Mouse (Mus musculus): Measurements from ENCODE around the gene Mc3r.
A peak's percentile ranks its signal among the peaks of the same experiment; 100 is the strongest.

Mc3r gene

DNA sequence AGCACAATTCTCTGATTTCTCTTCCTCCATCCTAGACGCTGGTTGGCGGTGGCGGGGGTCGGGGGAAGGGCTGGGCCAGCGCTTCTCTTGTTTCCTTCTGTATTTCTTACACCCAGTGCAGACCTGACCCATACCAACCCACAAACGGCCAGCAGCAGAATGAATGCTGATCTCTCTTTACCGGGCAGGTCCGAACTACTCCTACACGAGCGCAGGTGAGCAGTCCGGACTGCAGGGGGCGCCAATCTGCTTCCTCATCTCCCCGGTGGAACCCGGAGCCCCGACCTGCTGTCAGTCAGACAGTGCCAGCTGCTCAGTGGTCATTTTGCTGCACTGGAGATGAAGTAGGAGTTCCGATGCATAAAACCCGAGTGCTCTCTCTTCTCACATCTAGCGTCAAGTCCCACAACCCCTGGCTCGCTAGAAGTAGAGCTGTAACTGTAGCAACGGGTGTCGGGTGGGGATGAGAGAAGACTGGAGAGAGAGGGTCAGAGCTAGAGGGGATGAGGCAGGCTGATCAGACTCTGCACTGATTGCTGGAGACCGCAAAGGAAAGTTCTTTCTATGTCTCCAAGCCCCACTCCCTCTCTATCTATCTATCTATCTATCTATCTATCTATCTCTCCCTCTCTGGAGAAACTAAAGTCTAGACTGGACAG, at the start of gene Mc3r:
Gene Mc3r, plus strand, starts transcription at position 387 of the 659 bp plus-strand sequence.
- DNase-seq (ENCODE audit: low read depth, low spot score), result peak; percentile 64

GRCm38 (mm10) chr2:172201998-172202780, 46.1 kb upstream of the Mc3r start:
- no peak for DNase-seq (ENCODE audit: low read depth, low spot score)

GRCm38 (mm10) chr2:172207003-172207402, 41.3 kb upstream of the Mc3r start:
- DNase-seq (ENCODE audit: low read depth, low spot score), result peak; percentile 79

- no peak for DNase-seq (ENCODE audit: low read depth, low spot score)
Measured at GRCm38 (mm10) chr2:172213480-172213879, 34.8 kb upstream of the Mc3r start.

DNA sequence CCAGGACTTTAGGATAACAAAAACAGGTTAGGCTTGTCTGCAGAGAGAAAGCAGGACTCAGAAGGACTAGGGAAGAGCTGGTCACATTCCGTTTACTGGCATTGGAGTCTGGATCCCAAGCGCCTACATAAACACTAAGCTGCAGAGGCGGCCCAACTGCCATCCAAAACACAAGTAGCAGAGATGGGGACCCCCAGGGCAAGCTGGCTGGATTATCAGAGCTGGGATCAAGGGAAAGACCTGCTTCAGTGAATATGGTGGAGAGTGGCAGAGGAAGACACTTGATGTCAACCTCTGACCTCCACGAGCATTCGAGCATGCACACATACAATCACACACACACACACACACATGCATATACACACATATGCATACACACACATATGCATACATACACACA, 34.0 kb upstream of the Mc3r start:
- DNase-seq (ENCODE audit: low read depth, low spot score), result no peak

GRCm38 (mm10) chr2:172215508-172216162, 32.7 kb upstream of the Mc3r start:
- DNase-seq (ENCODE audit: low read depth, low spot score), result peak; percentile 89

- no peak for DNase-seq (ENCODE audit: low read depth, low spot score)
Measured at GRCm38 (mm10) chr2:172216163-172216915, 32.0 kb upstream of the Mc3r start.

GRCm38 (mm10) chr2:172217886-172218285, 30.4 kb upstream of the Mc3r start:
- DNase-seq (ENCODE audit: low read depth, low spot score), result no peak

- DNase-seq (ENCODE audit: low read depth, low spot score), result no peak
Measured at GRCm38 (mm10) chr2:172219186-172219585, 29.1 kb upstream of the Mc3r start.

DNA sequence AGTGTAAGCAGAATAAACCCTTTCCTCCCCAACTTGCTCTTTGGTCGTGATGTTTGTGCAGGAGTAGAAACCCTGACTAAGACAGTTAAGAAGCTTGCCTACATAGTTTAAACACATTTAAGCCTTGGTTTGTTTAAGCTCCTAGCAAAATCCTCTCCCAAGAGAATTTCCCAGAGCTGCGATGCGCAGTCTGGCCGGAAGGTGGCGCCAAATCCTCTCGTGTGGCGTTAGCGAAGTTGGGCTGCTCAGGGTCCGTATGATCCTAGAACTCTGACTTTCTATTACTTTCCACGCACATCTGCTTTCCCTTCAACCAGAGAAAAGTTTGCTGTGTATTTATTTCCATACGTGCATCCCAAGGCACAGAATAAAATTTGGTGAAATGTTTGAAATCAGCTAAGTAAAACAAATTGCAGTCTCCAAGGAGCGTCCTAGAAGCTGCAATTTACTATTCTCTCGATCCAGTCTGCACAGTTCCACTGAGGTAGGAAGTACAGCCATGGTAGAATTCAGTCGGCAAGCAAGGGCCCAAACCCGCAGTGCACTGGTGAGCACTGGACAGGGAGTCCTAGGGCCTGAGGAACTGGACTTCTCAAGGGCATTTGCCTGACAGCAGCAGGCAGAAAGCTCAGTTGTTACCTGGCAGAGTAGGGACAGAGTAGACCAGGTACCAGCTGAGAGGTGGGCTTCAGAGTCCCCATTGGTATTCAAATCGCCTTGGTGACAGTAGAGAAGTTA, 26.5 kb upstream of the Mc3r start:
- peak; percentile 66 for DNase-seq (ENCODE audit: low read depth, low spot score)

GRCm38 (mm10) chr2:172222394-172222785, 25.9 kb upstream of the Mc3r start:
- no peak for DNase-seq (ENCODE audit: low read depth, low spot score)

GRCm38 (mm10) chr2:172222891-172223290, 25.4 kb upstream of the Mc3r start:
- DNase-seq (ENCODE audit: low read depth, low spot score), result no peak

GRCm38 (mm10) chr2:172223451-172224200, 24.7 kb upstream of the Mc3r start:
- no peak for DNase-seq (ENCODE audit: low read depth, low spot score)

DNA sequence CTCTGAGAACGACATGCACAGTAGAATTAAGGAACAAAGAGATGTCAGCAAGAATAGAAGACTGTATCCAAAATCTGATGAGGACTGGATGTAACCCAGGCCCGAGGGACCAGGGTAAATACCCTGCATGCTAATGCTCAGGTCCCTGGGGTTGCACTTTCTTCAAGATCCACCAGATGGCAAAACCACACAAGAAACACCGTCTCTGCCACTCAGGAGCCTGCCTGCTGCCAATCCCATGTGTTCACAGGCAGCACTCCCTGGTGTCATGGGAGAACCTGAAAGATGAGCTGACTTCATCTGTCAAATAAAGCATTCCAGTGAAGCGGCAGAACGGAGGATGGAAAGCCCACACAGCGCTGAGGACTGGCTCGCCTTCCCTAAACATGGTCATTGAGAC, 21.3 kb upstream of the Mc3r start:
- peak; percentile 84 for DNase-seq (ENCODE audit: low read depth, low spot score)

- DNase-seq (ENCODE audit: low read depth, low spot score), result no peak
Measured at GRCm38 (mm10) chr2:172227808-172228207, 20.5 kb upstream of the Mc3r start.

DNA sequence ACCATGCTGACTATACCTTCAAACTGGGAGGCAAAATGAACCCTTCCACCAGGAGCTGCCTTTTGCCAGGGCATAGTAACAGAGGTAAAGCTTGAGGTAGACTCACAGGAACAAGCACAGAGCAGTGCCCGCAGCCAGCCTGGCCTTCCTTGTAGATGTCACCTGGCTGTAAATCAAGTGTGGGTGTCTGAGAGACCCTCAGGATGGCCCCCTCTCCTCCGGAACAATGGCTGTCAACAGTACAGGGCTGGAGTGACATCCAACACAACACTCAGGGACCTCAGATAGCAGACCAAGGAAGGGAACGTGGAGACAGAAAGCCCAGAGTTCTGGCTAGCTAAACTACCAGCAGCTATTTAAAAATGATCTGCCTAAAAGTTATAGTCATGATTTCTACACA, 19.1 kb upstream of the Mc3r start:
- DNase-seq (ENCODE audit: low read depth, low spot score), result no peak

DNA sequence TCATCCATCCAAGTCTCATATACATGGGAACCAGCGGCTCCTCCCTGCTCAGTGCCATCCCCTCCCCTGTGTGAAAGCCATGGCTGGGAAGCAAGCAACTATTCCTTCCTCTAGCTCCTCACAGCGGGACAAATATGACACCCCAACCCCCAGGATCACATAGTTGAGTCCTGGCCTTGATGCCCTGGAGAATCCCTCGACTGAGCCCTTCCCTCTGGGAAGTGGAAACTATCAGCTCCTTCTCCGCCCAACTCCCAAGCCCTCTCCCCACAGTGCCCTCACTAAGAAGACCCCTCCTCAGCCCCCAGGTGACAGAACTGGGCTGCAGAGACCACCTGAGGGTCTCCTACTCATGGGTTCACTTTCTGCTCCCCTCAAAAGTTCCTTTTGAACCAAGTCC, 18.2 kb upstream of the Mc3r start:
- DNase-seq (ENCODE audit: low read depth, low spot score), result no peak

GRCm38 (mm10) chr2:172238220-172238619, 10.1 kb upstream of the Mc3r start:
- no peak for DNase-seq (ENCODE audit: low read depth, low spot score)

DNA sequence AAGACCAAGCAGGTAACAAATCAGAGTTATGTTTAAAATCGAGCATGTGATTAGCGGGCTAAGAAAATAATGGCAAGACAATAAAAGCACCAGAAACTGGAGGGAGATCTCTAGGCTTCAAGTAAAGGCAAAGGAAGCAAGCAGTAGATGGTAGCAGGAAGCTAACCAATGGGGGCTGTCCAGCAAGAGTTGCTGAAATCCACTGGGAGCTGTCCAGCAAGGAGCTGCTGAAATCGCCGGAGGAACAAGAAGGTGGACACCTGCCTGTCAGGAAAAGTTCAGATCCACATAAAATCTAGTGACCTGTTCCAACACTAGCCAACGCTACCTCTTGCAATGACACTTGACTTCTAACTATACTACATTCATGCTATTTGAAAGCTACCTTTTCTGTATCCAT, 7.3 kb upstream of the Mc3r start:
- no peak for DNase-seq (ENCODE audit: low read depth, low spot score)

DNA sequence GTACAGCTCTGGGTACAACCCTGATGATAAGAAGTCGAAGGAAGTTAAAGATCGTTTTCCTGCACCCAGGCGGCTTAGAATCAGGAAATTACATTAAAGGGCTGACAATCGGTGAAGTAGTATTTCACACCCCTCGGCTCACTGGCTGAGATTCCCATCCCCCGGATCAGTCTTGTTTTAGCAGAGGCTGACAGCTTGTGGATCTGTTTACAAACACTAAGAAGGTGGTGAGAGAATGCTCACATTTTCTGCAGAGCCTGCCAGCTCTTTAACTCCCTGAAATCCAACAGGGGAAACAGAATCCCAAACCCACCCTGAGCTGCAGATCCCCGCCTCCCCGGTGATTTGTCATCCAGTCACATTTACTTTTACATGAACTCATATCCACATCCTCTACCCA, 2.8 kb upstream of the Mc3r start:
- peak; percentile 37 for DNase-seq (ENCODE audit: low read depth, low spot score)

GRCm38 (mm10) chr2:172249336-172249735, 1.0 kb downstream of the Mc3r start:
- no peak for DNase-seq (ENCODE audit: low read depth, low spot score)
